Mouse (Mus musculus): Measurements from ENCODE around the gene Snap23.
"Not testable (repeated sequence)": the region's sequence is repeated elsewhere in the genome, so short reads cannot be mapped to it uniquely, and the experiment has no call there.

Gene Snap23

DNA sequence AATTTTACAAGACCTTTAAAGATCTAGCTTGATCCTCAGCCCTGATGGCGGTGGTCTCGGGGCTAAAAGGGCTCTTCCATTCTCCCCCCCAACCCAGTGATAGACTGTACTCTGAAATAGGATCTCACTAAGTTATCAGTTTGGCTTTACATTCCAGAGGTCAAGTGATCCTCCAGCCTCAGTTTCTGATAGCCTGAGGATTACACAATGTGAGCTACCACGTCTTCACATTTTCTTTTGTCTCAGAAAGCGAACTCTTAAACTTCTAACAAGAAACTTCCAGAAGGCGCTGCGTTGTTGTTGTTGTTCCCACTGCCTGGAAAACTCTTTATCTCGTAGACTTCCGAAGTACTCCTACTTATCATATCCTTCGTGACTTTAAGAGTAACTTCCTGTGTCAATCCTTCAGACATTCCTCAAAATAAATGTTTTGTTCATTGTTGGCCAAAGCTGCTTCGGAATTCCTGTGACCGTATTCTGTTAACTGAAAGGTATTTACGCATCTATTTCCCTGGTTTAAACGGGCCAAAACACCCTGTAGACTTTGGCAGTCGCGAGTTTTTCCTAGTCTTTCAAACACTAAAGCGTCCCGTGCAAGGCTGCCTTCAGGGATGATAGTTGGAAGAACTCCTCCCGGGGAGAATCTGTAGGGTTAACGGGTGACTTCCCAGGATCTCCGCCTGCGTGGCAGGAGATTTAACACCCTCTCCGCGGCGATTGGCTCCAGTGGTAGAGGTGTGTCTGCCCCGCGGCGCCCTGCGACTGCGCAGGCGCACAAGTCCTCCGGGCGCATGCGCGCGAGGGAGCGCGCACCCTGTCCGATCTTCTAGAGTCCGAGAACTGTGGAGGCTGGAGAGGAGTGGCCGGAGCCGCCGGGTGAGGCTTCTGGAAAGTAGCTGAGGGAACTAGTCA, at the start of gene Snap23:
Gene Snap23, plus strand, starts transcription at position 786 of the 912 bp plus-strand sequence.
- peak; percentile 97 for DNase-seq (ENCODE audit: low spot score)

DNA sequence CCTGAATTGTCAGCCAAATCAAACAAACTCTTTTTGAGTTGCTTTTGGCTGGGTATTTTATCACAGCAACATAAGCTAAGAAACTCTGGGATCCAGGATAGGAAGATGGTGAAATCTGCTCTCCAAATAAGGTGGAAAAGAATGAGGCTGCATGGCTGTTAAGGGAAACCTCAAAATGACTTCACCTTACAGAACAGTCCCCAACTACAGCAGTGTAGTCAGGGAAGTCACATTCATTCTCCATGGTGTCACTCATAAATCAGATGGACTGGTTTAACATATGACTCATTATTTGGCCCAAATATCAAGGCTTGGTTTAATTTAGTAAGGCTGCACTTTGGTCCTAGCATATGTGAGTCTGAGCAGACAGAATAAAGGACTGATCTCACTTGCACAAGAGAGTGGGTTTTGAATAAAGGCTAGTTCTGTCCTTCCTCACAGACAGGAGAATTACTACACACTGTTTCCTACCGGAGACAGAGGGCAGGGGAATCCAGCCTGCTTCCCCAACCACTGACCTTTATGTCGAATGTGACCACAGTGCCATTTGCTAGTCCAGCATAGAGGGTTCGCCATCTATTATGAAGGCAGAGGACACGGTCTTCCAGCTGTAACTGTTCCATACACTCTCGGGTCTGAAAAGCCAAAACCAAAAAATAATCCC, 48.8 kb upstream of the Snap23 start:
- DNase-seq (ENCODE audit: low spot score) = no peak

DNA sequence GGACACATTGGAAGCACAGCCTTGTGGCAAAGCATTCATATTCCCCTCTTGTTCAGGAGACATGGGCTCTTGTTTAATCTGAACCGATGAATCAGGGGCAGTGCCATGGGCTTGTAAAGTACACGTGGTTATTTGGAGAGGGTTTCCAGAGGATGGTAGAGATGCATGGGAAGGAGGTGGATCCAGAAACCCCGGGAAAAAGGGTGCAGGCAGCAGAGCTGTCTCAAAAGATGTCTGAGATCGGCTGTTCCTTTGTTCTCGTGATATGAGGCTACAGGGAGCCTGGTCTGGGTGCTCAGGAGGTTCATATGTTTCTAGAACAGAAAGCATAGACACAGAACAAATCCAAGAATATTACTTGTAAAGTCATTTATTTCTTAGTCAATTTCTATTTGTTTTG, 40.7 kb upstream of the Snap23 start:
- no peak for DNase-seq (ENCODE audit: low spot score)

DNA sequence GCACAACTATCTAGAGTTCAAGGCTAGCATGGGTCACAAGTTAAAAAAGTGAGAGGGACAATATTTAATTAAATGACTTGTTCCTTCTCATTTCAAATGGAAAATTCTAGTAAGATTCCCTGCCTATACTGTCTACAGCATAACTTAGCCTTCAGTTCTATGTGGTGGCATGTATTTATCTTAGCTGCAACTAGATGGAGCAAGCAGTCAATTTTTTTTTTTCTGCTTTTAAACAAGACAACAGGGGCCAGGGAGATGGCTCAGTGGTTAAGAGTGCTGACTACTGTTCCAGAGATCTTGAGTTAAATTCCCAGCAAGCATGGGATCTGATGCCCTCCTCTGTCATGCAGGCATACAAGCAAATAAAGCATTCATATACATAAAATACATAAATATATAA, 37.9 kb upstream of the Snap23 start:
- no peak for DNase-seq (ENCODE audit: low spot score)

DNA sequence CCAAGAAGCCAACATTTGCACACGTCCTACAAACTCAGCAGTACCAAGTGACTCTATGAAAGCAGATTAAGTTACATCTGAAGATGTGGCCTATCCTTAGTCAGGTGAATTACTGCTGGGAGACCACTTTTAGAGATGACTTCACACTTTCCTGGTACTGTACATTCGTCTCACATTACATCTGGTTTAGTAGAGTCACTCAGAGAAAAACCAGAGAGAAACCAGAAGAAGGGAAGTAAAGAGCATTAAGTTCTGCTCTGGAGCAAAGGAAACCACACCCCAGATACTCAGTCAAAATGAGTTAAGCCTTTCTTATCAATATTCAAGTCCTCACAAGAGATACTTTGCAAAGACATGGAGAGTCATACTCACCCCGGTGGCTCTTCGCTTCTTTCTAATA, 36.2 kb upstream of the Snap23 start:
- no peak for DNase-seq (ENCODE audit: low spot score)

DNA sequence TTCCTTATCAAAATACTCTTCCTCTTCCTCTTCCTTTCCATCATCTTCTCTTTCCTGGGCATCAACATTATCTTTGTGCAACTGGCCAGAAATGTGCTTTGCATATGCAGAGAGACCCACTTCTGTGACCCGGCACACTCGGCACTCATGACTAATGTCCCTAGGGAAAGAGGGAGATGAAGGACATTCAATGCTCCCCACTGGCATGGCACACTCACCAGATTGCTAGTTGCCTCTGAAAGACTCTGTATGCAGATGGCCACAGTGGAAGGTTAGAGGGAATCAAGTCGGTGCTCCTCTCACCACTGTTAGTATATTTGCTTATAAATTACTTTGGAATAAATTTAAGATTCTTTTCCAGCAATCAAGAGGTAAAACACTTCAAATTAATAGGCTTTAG, 28.1 kb upstream of the Snap23 start:
- DNase-seq (ENCODE audit: low spot score) = no peak

GRCm38 (mm10) chr2:120539778-120540208, 27.7 kb upstream of the Snap23 start:
- peak; percentile 48 for DNase-seq (ENCODE audit: low spot score)

DNA sequence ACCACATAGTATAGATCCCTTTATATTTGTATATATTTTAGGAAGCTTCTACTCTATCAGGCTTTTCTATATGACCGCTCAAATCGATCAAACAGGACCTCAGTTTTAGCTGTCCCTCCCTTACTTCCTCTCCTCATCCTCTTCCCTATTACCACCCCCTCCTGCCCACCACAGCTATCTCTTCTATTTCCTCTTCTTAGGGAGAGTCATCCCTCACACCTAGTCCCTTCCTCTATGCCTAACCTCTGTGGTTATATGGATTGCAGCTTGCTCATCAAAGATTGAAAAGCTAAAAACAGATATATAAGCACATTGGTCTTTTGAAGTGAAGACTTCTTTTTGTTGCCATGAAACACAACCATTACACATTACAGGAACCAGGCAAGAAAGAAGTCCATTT, 22.7 kb upstream of the Snap23 start:
- DNase-seq (ENCODE audit: low spot score) = no peak

DNA sequence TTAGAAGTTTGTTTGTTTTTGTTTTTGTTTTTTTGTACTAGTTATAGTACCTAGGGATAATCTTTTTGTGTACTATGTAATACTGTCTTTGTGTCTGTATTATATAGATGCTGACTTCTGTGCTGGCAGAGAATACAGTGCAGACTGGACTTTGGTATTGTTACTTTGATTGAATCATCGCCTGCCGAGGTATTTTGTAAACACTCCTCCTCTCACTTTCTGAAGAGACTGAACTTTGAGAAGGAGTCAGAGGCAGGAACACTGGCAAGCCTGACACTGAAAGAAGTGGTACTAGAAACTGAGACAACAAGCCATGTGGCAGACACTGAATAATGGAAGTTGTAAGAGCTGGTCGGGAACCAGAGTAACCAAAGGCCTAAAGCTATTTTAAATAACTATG, 10.6 kb upstream of the Snap23 start:
- no peak for DNase-seq (ENCODE audit: low spot score)

DNA sequence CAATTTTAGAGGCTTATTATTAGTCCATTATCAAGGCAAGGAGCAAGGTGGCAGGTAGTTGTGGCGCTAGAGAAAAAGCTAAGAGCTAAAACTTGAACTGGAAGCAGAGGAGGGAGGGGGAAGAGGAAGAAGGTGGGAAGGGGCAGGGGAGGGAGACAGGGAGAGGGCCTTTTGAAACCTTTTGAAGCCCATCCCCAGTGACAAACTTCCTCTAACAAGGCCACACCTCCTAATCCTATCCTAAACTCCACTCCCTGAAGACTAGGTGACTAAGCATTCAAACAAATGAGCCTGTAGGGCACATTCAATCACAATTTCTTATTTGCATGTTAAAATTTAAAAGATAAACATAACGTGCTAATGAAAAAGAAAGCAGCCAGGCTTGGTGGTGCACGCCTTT, 8.7 kb upstream of the Snap23 start:
- DNase-seq (ENCODE audit: low spot score) = no peak

- DNase-seq (ENCODE audit: low spot score) = no peak
These were observed 5.9 kb upstream of the Snap23 start for GRCm38 (mm10) chr2:120561524-120561923.

DNA sequence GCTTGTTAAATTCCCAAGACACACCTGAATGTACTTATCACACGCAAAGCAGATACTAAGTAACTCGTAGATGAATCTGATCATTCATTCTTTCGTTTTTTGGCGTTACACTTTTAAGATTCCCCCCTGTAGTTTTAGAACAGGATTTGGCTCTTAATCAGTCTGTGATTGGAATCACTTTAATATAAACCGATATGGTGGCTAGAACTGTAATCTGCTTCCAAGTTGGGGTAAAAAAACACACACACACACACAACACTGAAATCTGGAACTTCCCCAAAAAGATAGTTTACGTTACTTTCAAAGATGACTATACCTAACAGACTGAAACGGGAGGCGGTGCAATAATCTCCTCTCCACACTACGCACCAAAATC, 4.6 kb upstream of the Snap23 start:
- no peak for DNase-seq (ENCODE audit: low spot score)

DNA sequence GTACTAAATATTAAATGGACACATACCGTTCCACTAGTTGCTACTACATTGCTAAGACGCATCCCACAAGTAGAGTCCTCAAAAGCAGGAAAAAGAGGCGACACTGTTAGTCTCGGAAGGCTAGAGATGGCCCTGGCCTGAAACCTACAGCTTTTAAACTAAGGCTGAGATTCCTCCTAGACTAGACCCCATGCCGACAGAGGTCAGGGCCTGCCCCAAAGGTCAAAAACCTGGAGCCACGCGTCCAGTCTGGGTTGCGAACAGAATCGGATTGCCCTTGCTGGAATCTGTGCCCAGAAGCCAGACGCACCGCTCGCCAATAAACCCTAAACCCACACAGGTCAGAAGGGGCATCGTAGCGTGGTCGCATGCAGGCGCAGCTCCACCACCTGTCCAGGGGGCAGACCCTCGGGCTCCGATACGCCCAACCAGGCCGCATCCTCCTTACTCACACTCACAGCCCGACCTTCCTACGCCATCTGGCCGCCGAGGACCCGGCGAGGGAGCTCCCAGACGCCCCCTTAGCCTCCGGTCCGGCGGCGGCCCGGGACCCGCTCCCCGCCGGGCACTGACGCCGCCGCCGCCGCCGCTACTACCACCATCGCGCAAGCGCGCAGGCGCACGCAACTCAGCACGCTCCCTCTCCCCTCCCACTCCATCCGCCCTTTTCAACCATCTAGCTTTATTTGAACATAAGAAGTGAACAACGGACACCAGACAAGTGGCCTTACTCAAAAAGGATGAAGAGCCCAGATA, 4.1 kb upstream of the Snap23 start, which contains the start of gene Zfp106:
Gene Zfp106, minus strand, starts transcription at position 609 of the 756 bp plus-strand sequence.
- DNase-seq (ENCODE audit: low spot score) = peak; percentile 94

- DNase-seq (ENCODE audit: low spot score) = not testable (repeated sequence)
These were observed 2.8 kb upstream of the Snap23 start for GRCm38 (mm10) chr2:120564548-120565188.

DNA sequence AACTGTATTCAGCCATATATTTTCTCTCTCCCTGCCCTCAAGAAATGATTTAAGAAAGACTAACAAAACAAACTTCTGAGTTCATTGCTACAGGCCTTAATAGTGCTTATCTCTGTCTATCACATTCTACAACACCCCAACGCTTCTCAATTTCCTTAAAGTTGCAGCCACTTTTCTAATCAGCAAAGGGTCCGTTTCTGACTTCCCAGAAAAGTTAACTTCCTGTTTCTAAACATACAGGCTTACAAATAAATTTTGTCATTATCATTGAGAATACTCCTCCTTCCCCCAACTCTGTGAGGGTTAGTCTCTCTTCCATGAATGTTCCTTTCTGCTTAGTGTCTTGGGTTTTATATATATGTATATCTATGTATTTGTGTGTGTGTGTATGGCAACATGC, 2.1 kb upstream of the Snap23 start:
- DNase-seq (ENCODE audit: low spot score) = no peak

GRCm38 (mm10) chr2:120567798-120568320, 388 bp downstream of the Snap23 start:
- no peak for DNase-seq (ENCODE audit: low spot score)

DNA sequence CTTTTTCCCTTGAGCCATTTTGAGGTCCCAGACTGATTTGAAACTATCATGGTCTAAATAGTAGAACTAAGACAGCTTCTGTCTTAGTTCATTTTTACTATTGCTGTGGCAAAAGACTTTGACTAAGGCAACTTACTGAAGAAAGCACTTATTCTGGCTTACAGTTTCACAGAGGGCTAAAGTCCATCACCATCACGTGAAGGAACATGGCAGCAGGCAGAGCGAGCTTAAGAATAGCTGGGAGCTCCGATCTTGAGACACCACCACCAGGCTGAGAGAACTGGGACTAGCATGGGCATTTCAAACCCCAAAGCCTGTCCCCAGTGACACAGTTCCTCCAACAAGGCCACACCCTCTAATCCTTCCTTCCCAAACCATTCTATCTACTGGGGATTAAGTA, 3.6 kb downstream of the Snap23 start:
- no peak for DNase-seq (ENCODE audit: low spot score)

- DNase-seq (ENCODE audit: low spot score) = not testable (repeated sequence)
These were observed 4.7 kb downstream of the Snap23 start for GRCm38 (mm10) chr2:120572161-120572560.

- peak; percentile 20 for DNase-seq (ENCODE audit: low spot score)
These were observed 7.7 kb downstream of the Snap23 start for GRCm38 (mm10) chr2:120575121-120575520.

DNA sequence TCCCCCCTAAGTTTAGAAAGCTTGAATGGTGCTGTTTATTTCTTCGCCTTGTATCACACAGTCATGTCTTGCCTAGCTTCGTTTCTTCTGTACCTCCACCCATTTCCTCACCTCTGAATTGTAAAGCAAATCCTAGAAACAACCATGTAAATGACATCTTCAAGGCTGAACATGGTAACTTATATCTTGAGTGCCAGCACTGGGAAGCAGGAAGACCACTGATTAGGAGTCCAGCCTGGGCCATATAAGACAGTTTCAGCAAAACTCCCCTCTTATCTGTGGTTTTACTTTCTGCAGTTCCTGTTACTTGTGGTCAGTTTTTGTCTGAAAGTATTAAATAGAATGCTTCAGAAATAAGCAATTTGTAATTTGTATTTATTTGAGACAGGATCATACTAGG, 8.5 kb downstream of the Snap23 start:
- DNase-seq (ENCODE audit: low spot score) = no peak

- no peak for DNase-seq (ENCODE audit: low spot score)
These were observed 10.3 kb downstream of the Snap23 start for GRCm38 (mm10) chr2:120577799-120578198.

GRCm38 (mm10) chr2:120578286-120578685, 10.8 kb downstream of the Snap23 start:
- DNase-seq (ENCODE audit: low spot score) = no peak
